ENCODE assay signal across 9 mouse cellular contexts in genomic region chr8:3387286-3387685, GRCm38 (mm10). TPM values are rescaled to one million over a fixed set of nuclear protein-coding genes. Genes with fewer than 3 reads are reported as not detected.
DNase-seq lines count a peak whose midpoint lies in the region; ATAC-seq and TF ChIP-seq lines count a peak whose summit lies in the region.
"Had no signal": no experiment of that assay in that cellular context is flagged by ENCODE, and none has a peak within 500 bp of the region (broad histone marks: within the 10 kb centered on the region; RNA-seq: fewer than 3 reads in every experiment).

No protein-coding gene starts in this region.

- H3K79me3 ChIP-seq in C2C12 (ENCODE audit: low read depth) = no peaks in the 10 kb centered on the region

- DNase-seq in MN1 (ENCODE audit: low spot score) = peak; percentile 91
- DNase-seq in gastrocnemius, postnatal 4 days (ENCODE audit: low spot score in 2 of 2) = peak; percentile 37 to 63
- DNase-seq in kidney, postnatal 4 days = peak; percentile 87 to 89
- peak; percentile 80 for DNase-seq in lung, postnatal 14 days
- peak; percentile 70 for DNase-seq in right cerebral cortex, postnatal 14 days
- peak; percentile 31 for DNase-seq in urinary bladder, postnatal 10 days (ENCODE audit: low spot score)

- H3ac ChIP-seq in C2C12 (ENCODE audit: control insufficient read depth, insufficient read length, low read depth) = no peak overlapping the region

- H3K27me3 ChIP-seq in C2C12 (ENCODE audit: control insufficient read depth, insufficient read depth, insufficient read length) = no peaks in the 10 kb centered on the region

- H3K79me2 ChIP-seq in C2C12 (ENCODE audit: control insufficient read depth, insufficient read depth) = no peaks in the 10 kb centered on the region

- no peaks in the 10 kb centered on the region for H3K36me3 ChIP-seq in C2C12 (ENCODE audit: control insufficient read depth, insufficient read depth)

- peak; percentile 86 for ATAC-seq in common myeloid progenitor, adult 5-6 weeks (replicated peaks; ENCODE audit: low read depth, poor library complexity, severe bottlenecking)

- no peak overlapping the region for H3K4me3 ChIP-seq in C2C12 (ENCODE audit: insufficient read depth, poor library complexity, severe bottlenecking)

- peak; percentile 72 for TF ChIP-seq CTCF in C2C12 (IDR thresholded peaks at IDR 0.05; ENCODE audit: control insufficient read depth, insufficient read depth, insufficient read length)

TF ChIP-seq in C2C12, 6 proteins besides CTCF, POLR2A, EP300 and RAD21:
- no peak for TF ChIP-seq MYOG (IDR thresholded peaks at IDR 0.05; ENCODE audit: control insufficient read depth, extremely low read depth, insufficient read length)
- no peak for TF ChIP-seq FOSL1 (IDR thresholded peaks at IDR 0.05; ENCODE audit: insufficient read depth, low read length, poor library complexity, severe bottlenecking)
- TF ChIP-seq CEBPB (IDR thresholded peaks at IDR 0.05; ENCODE audit: low read depth) = no peak
- TF ChIP-seq MYOD1 (IDR thresholded peaks at IDR 0.05; ENCODE audit: control insufficient read depth, insufficient read length, low read depth) = no peak
- peak; percentile 26 for TF ChIP-seq MAX (IDR thresholded peaks at IDR 0.05)
- TF ChIP-seq USF1 (IDR thresholded peaks at IDR 0.05; ENCODE audit: low read depth) = peak; percentile 50

RNA-seq across cellular contexts. Expression of gene Arhgef18, which starts 5.5 kb away (rescaled TPM):
- polyA plus RNA-seq in C2C12 (2012; fragmentation: generic; extraction: Trizol) = 18.4 TPM
- 26.5 and 30.3 TPM in 2 replicates for total RNA-seq in common myeloid progenitor, adult 5-6 weeks (2017)
- total RNA-seq in gastrocnemius, postnatal 4 days (2021) = 10 to 100 TPM; 16.9 to 17.3 TPM

RNA-seq across cellular contexts. Expression of gene A430078G23Rik, which starts 34.1 kb away (rescaled TPM):
- not detected for polyA plus RNA-seq in C2C12 (2012; fragmentation: generic; extraction: Trizol)
- total RNA-seq in common myeloid progenitor, adult 5-6 weeks (2017) = 22.7 and 25.9 TPM in 2 replicates
- total RNA-seq in gastrocnemius, postnatal 4 days (2021) = under 1 TPM; 0.39 to 0.49 TPM
- polyA plus RNA-seq: heart, embryonic 14.5 days had no signal

Comparison
In these comparisons a context has a peak if more than half of its experiments do, and no peak if none do; other contexts are left out.
1. DNase-seq: peak in every context shown above with its lines; median percentile 91 in MN1; 88 in kidney, postnatal 4 days; 80 in lung, postnatal 14 days; 70 in right cerebral cortex, postnatal 14 days; 50 in gastrocnemius, postnatal 4 days; 31 in urinary bladder, postnatal 10 days.
2. RNA of gene A430078G23Rik, which starts 34.1 kb away (total RNA-seq): 22.7 to 25.9 TPM in common myeloid progenitor, adult 5-6 weeks; 0.39 to 0.49 TPM in gastrocnemius, postnatal 4 days; every median in the first group is over 10 times any median in the second.